ENCODE assay signal across 10 mouse cellular contexts in the genomic region with DNA sequence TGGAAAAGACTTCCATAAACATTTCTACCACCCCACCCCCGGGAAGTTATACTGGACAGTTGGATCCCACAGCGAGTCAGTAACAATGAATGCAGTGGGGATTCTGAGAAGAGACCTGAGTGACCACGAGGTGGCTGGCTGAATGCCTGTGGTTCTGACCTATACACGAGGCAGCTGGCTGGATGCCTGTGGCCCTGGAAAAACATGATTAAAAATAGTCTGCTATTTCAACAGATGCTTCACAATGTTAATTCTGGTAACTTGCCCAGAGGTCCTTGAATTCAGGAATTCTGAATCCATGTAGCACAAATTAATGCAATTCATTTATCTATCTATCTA.
DNase-seq lines count a peak whose midpoint lies in the region; ATAC-seq and TF ChIP-seq lines count a peak whose summit lies in the region.
"Had no signal": no experiment of that assay in that cellular context is flagged by ENCODE, and none has a peak within 500 bp of the region (broad histone marks: within the 10 kb centered on the region; RNA-seq: fewer than 3 reads in every experiment).

No protein-coding gene starts in this region.

- no peak overlapping the region for H3K9ac ChIP-seq in hindbrain, postnatal 0 days (replicated peaks; ENCODE audit: low read length)
- H3K9ac ChIP-seq in hindbrain, embryonic 14.5 days, result no peak overlapping the region
- no peak overlapping the region for H3K9ac ChIP-seq in heart, postnatal 0 days (replicated peaks; ENCODE audit: low read depth, low read length)
- H3K9ac ChIP-seq in lung, embryonic 16.5 days (ENCODE audit: low read length), result no peak overlapping the region
- H3K9ac ChIP-seq: embryonic facial prominence, embryonic 13.5 days had no signal

- H3K9me3 ChIP-seq in hindbrain, postnatal 0 days (ENCODE audit: low read length), result no peaks in the 10 kb centered on the region
- H3K9me3 ChIP-seq in hindbrain, embryonic 14.5 days (ENCODE audit: control insufficient read depth, low read length), result no peaks in the 10 kb centered on the region
- no peaks in the 10 kb centered on the region for H3K9me3 ChIP-seq in heart, postnatal 0 days (replicated peaks; ENCODE audit: control insufficient read depth, low read length)
- no peaks in the 10 kb centered on the region for H3K9me3 ChIP-seq in lung, embryonic 16.5 days (ENCODE audit: control insufficient read depth, low read length)
- H3K9me3 ChIP-seq: embryonic facial prominence, embryonic 13.5 days had no signal

- WGBS in hindbrain, postnatal 0 days, result 51% methylated on average over 4 of the region's 4 CpGs
- WGBS in hindbrain, embryonic 14.5 days, result 66% methylated on average over 4 of the region's 4 CpGs
- WGBS in cerebellum, adult 2 months, result under 1% methylated on average over 4 of the region's 4 CpGs
- WGBS in heart, postnatal 0 days, result 5% methylated on average over 4 of the region's 4 CpGs
- WGBS in lung, embryonic 16.5 days, result 17% methylated on average over 4 of the region's 4 CpGs

- H3K4me1 ChIP-seq in hindbrain, postnatal 0 days (ENCODE audit: insufficient read depth, low read length), result no peaks in the 10 kb centered on the region
- H3K4me1 ChIP-seq in hindbrain, embryonic 14.5 days (replicated peaks; ENCODE audit: control insufficient read depth, insufficient read depth, low read length), result no peaks in the 10 kb centered on the region
- peaks cover 7% of the 10 kb centered on the region; the same call in 1 of the 2 replicates for H3K4me1 ChIP-seq in cerebellum, adult 2 months (ENCODE audit: control insufficient read depth, insufficient read depth, low read length)
- peaks cover 25% of the 10 kb centered on the region for H3K4me1 ChIP-seq in heart, postnatal 0 days (ENCODE audit: control insufficient read depth, insufficient read depth)
- peaks cover 39% of the 10 kb centered on the region for H3K4me1 ChIP-seq in lung, embryonic 16.5 days (replicated peaks; ENCODE audit: control insufficient read depth, insufficient read depth, low read length)

- DNase-seq in hindbrain, postnatal 0 days (ENCODE audit: low spot score), result peak; percentile 28
- no peak for DNase-seq in hindbrain, embryonic 14.5 days (ENCODE audit: low spot score)
- DNase-seq in cerebellum, adult 2 months, result peak; percentile 73 to 84
- peak; percentile 95 for DNase-seq in heart, postnatal 0 days (ENCODE audit: low spot score)
- no peak for DNase-seq in right cerebral cortex, postnatal 14 days
- no peak for DNase-seq in yolk sac, embryonic 10.5 days (ENCODE audit: low spot score)
- DNase-seq in urinary bladder, adult 2 months (ENCODE audit: low spot score), result no peak

- no peak for TF ChIP-seq POLR2A in cerebellum, adult 2 months (IDR thresholded peaks at IDR 0.05; ENCODE audit: borderline replicate concordance, insufficient read depth, low read length)

- TF ChIP-seq EP300 in heart, postnatal 0 days (IDR thresholded peaks at IDR 0.05; ENCODE audit: low read depth), result peak; percentile 84

- no peak for ATAC-seq in hindbrain, postnatal 0 days
- ATAC-seq in hindbrain, embryonic 14.5 days (ENCODE audit: low FRiP score), result no peak
- peak; percentile 91 for ATAC-seq in heart, postnatal 0 days (ENCODE audit: insufficient read depth, low read depth)
- peak; percentile 85 for ATAC-seq in lung, embryonic 16.5 days (ENCODE audit: low read depth)

- TF ChIP-seq CTCF in hindbrain, postnatal 0 days (IDR thresholded peaks at IDR 0.05; ENCODE audit: low read depth), result no peak
- 0 out of 2 replicates have a peak, but pooled peaks have one; percentile 15 for TF ChIP-seq CTCF in cerebellum, adult 2 months (IDR thresholded peaks at IDR 0.05; ENCODE audit: borderline replicate concordance, insufficient read depth, low read depth, low read length)
- TF ChIP-seq CTCF in heart, postnatal 0 days (IDR thresholded peaks at IDR 0.05; ENCODE audit: low read depth), result peak; percentile 38; the same call in 1 of the 2 replicates

- no peak overlapping the region for H3K27ac ChIP-seq in hindbrain, postnatal 0 days
- no peak overlapping the region for H3K27ac ChIP-seq in hindbrain, embryonic 14.5 days
- no peak overlapping the region for H3K27ac ChIP-seq in cerebellum, adult 2 months (ENCODE audit: insufficient read depth, low read length)
- peak overlapping the region; percentile 90 for H3K27ac ChIP-seq in heart, postnatal 0 days (ENCODE audit: low read depth)
- peak overlapping the region; percentile 69 for H3K27ac ChIP-seq in lung, embryonic 16.5 days (ENCODE audit: low read length)
- H3K27ac ChIP-seq: embryonic facial prominence, embryonic 13.5 days had no signal

- no peaks in the 10 kb centered on the region for H3K27me3 ChIP-seq in hindbrain, postnatal 0 days (ENCODE audit: insufficient read depth, low read length)
- H3K27me3 ChIP-seq in hindbrain, embryonic 14.5 days (ENCODE audit: control insufficient read depth, insufficient read depth, low read length), result no peaks in the 10 kb centered on the region
- no peaks in the 10 kb centered on the region for H3K27me3 ChIP-seq in cerebellum, adult 2 months (ENCODE audit: control insufficient read depth, insufficient read depth, low read length)
- no peaks in the 10 kb centered on the region for H3K27me3 ChIP-seq in heart, postnatal 0 days (ENCODE audit: control insufficient read depth, insufficient read depth, low read length)
- no peaks in the 10 kb centered on the region for H3K27me3 ChIP-seq in lung, embryonic 16.5 days (ENCODE audit: control insufficient read depth, insufficient read depth, low read depth, low read length)
- H3K27me3 ChIP-seq: CH12.LX; embryonic facial prominence, embryonic 13.5 days had no signal

- no peak overlapping the region for H3K4me3 ChIP-seq in hindbrain, postnatal 0 days (ENCODE audit: low read length)
- no peak overlapping the region for H3K4me3 ChIP-seq in hindbrain, embryonic 14.5 days (replicated peaks; ENCODE audit: low read length)
- H3K4me3 ChIP-seq in cerebellum, adult 2 months (replicated peaks; ENCODE audit: insufficient read depth, low read depth, low read length), result no peak overlapping the region
- H3K4me3 ChIP-seq in heart, postnatal 0 days (ENCODE audit: low read depth, low read length), result no peak overlapping the region
- H3K4me3 ChIP-seq in lung, embryonic 16.5 days (ENCODE audit: low read length), result no peak overlapping the region
- H3K4me3 ChIP-seq: embryonic facial prominence, embryonic 13.5 days had no signal

- H3K36me3 ChIP-seq in hindbrain, postnatal 0 days (ENCODE audit: insufficient read depth, low read length), result peaks cover 4% of the 10 kb centered on the region
- H3K36me3 ChIP-seq in hindbrain, embryonic 14.5 days (replicated peaks; ENCODE audit: control insufficient read depth, insufficient read depth), result no peaks in the 10 kb centered on the region
- H3K36me3 ChIP-seq in heart, postnatal 0 days (replicated peaks; ENCODE audit: control insufficient read depth, insufficient read depth, low read length), result peaks cover 14% of the 10 kb centered on the region; the same call in 1 of the 2 replicates
- H3K36me3 ChIP-seq in lung, embryonic 16.5 days (ENCODE audit: control insufficient read depth, insufficient read depth, low read length), result peaks cover 9% of the 10 kb centered on the region; the same call in 1 of the 2 replicates

- no peak overlapping the region for H3K4me2 ChIP-seq in hindbrain, postnatal 0 days (ENCODE audit: low read depth, low read length)
- H3K4me2 ChIP-seq in hindbrain, embryonic 14.5 days (replicated peaks), result no peak overlapping the region
- H3K4me2 ChIP-seq in heart, postnatal 0 days (ENCODE audit: low read depth, low read length), result peak overlapping the region; percentile 35
- H3K4me2 ChIP-seq in lung, embryonic 16.5 days (ENCODE audit: low read depth, low read length), result no peak overlapping the region
- H3K4me2 ChIP-seq: embryonic facial prominence, embryonic 13.5 days had no signal

Comparison
In these comparisons a context has a peak if more than half of its experiments do, and no peak if none do; other contexts are left out.
1. DNase-seq: peak in hindbrain, postnatal 0 days (single experiment), cerebellum, adult 2 months (2 of 2) and heart, postnatal 0 days (single experiment); none in hindbrain, embryonic 14.5 days (single experiment), right cerebral cortex, postnatal 14 days (single experiment), yolk sac, embryonic 10.5 days (single experiment) and urinary bladder, adult 2 months (single experiment).
2. ATAC-seq: peak in heart, postnatal 0 days (single experiment) and lung, embryonic 16.5 days (single experiment); none in hindbrain, postnatal 0 days (single experiment) and hindbrain, embryonic 14.5 days (single experiment).
3. H3K27ac ChIP-seq: peak in heart, postnatal 0 days (single experiment) and lung, embryonic 16.5 days (single experiment); none in hindbrain, postnatal 0 days (single experiment), hindbrain, embryonic 14.5 days (single experiment) and cerebellum, adult 2 months (single experiment).